Mouse (Mus musculus) hindbrain, embryonic 13.5 days (tissue): Measurements from ENCODE around the gene Casq2. TPM values are rescaled to one million over a fixed set of nuclear protein-coding genes. Genes with fewer than 3 reads are reported as not detected.

ENCODE experiments used
- ATAC-seq: fragments of 200-750 bp; cut with Nextera tagmentation; 2 replicates; pipeline ENCODE4 v1.8.0; 2017; ENCODE audit warnings: moderate TSS enrichment; ENCODE audit not compliant: low FRiP score
- H3K27ac ChIP-seq: fragments of 300-500 bp; sonication (generic); 2 replicates; pipeline ENCODE4 v1.5.1; 2015; ENCODE audit warnings: inconsistent platforms, mild to moderate bottlenecking, moderate library complexity
- H3K27me3 ChIP-seq: fragments of 300-500 bp; sonication (generic); 2 replicates; pipeline ENCODE4 v1.6.1; 2015; ENCODE audit warnings: mild to moderate bottlenecking, inconsistent platforms
- H3K36me3 ChIP-seq: fragments of 300-500 bp; sonication (generic); 2 replicates; pipeline ENCODE4 v1.6.1; 2015; ENCODE audit warnings: mild to moderate bottlenecking, inconsistent platforms
- H3K4me1 ChIP-seq: fragments of 300-500 bp; sonication (generic); replicated peaks from 2 replicates; pipeline ENCODE4 v1.6.1; 2015; ENCODE audit warnings: inconsistent platforms
- H3K4me2 ChIP-seq: fragments of 300-500 bp; sonication (generic); 2 replicates; pipeline ENCODE4 v1.6.1; 2015; ENCODE audit warnings: inconsistent platforms, mild to moderate bottlenecking, moderate library complexity
- H3K4me3 ChIP-seq: fragments of 300-500 bp; sonication (generic); 2 replicates; pipeline ENCODE4 v1.5.1; 2015; ENCODE audit warnings: mild to moderate bottlenecking, inconsistent platforms
- H3K9ac ChIP-seq: fragments of 300-500 bp; sonication (generic); 2 replicates; pipeline ENCODE4 v1.6.1; 2015; ENCODE audit warnings: mild to moderate bottlenecking, inconsistent platforms
- H3K9me3 ChIP-seq: fragments of 300-500 bp; sonication (generic); 2 replicates; pipeline ENCODE4 v1.6.1; 2016; ENCODE audit warnings: inconsistent platforms
- WGBS: fragments of 180-500 bp; shearing (Covaris S2); methylation state at CpG from one replicate; pipeline ENCODE4 v1.1.7; 2015; 5-methylcytosine and 5-hydroxymethylcytosine counted together
- polyA plus RNA-seq: library from polyadenylated mRNA; unstranded; fragments of >200 nt; fragmentation: Nextera tagmentation; extraction: Ambion mirVana; gene quantifications from 2 replicates; pipeline ENCODE4 v1.2.1, GENCODE M21; 2015

The Casq2 gene
- polyA plus RNA-seq, 1 experiment from 2014 or later, result 0.97 TPM

- 91% methylated on average over 18 of the region's 18 CpGs for WGBS
Observed at GRCm38 (mm10) chr3:102175701-102176100, 89.5 kb downstream of the Casq2 start.

DNA sequence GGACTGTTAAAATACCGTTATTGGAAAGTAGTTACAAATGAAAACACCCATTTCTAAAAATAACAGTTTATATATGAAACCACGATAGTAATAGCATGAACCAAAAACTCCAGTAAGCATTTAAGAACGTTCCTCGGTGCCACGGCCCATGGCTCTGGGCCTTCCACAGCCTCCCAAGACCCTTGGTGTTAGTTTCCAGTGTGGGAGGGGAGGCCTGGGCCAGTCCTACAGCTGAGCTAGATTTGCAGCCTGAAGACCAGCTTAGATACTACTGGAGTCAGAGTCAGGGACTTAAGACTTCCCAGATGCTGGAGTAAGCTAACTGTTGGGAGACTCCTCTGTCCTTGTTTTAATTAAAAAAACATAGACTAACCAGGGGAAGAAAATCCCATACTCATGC, 89.9 kb downstream of the Casq2 start:
- Histone ChIP-seq H3K4me1 (peaks cover 11% of the 10 kb centered on the region), H3K9me3 (no peaks in the 10 kb centered on the region), H3K4me3 (no peak overlapping the region), H3K4me2 (no peak overlapping the region), H3K36me3 (no peaks in the 10 kb centered on the region), H3K27me3 (no peaks in the 10 kb centered on the region), H3K27ac (no peak overlapping the region), H3K9ac (no peak overlapping the region)
- ATAC-seq, result no peak
- WGBS, result 89% methylated on average over 5 of the region's 5 CpGs

More at GRCm38 (mm10) chr3:102175701-102176100, 89.5 kb downstream of the Casq2 start:
- H3K9me3 ChIP-seq, result no peaks in the 10 kb centered on the region
- H3K9ac ChIP-seq, result no peak overlapping the region
- no peak overlapping the region for H3K4me2 ChIP-seq
- ATAC-seq, result no peak
- H3K4me3 ChIP-seq, result no peak overlapping the region
- H3K36me3 ChIP-seq, result no peaks in the 10 kb centered on the region
- H3K4me1 ChIP-seq, result peaks cover 7% of the 10 kb centered on the region
- H3K27ac ChIP-seq, result no peak overlapping the region
- H3K27me3 ChIP-seq, result no peaks in the 10 kb centered on the region

- Histone ChIP-seq H3K27me3 (no peaks in the 10 kb centered on the region), H3K4me2 (no peak overlapping the region), H3K36me3 (no peaks in the 10 kb centered on the region), H3K9ac (no peak overlapping the region), H3K4me3 (no peak overlapping the region), H3K4me1 (peaks cover 13% of the 10 kb centered on the region), H3K9me3 (no peaks in the 10 kb centered on the region), H3K27ac (no peak overlapping the region)
- no peak for ATAC-seq
- WGBS, result 95% methylated on average over 12 of the region's 12 CpGs
Observed at GRCm38 (mm10) chr3:102177837-102178615, 91.8 kb downstream of the Casq2 start.

GRCm38 (mm10) chr3:102179869-102180268, 93.7 kb downstream of the Casq2 start:
- no peaks in the 10 kb centered on the region for H3K27me3 ChIP-seq
- WGBS, result 58% methylated on average over 4 of the region's 4 CpGs
- no peak overlapping the region for H3K4me2 ChIP-seq
- peaks cover 10% of the 10 kb centered on the region; the same call in 1 of the 2 replicates for H3K4me1 ChIP-seq
- no peaks in the 10 kb centered on the region for H3K9me3 ChIP-seq
- no peak overlapping the region for H3K4me3 ChIP-seq
- H3K27ac ChIP-seq, result no peak overlapping the region
- ATAC-seq, result no peak
- peaks cover 9% of the 10 kb centered on the region; the same call in 1 of the 2 replicates for H3K36me3 ChIP-seq
- no peak overlapping the region for H3K9ac ChIP-seq

DNA sequence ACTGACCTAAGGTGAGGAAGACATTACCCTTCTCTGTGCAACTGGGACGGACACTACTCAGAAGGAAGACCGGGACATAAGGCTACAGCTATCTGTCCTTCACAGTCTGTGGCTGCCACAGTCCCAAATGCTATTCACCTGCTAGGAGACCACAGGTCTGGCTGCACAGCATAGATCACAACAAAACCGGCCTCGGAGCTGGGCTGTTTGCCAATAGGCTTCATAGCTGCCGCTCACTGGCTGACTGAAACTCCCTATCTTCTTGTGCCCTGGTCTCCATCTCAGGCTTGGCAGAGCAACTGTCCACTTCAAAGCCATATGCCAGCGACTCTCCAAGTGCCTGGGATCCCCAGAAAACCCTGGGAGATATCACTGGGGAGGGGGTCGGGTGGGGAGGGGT, 94.5 kb downstream of the Casq2 start:
- Histone ChIP-seq H3K9ac (no peak overlapping the region), H3K36me3 (peaks cover 15% of the 10 kb centered on the region; the same call in 1 of the 2 replicates), H3K27me3 (no peaks in the 10 kb centered on the region), H3K4me3 (no peak overlapping the region), H3K9me3 (no peaks in the 10 kb centered on the region), H3K4me1 (peaks cover 10% of the 10 kb centered on the region; the same call in 1 of the 2 replicates), H3K4me2 (no peak overlapping the region), H3K27ac (0 out of 2 replicates have a peak overlapping the region, but pooled peaks have one; percentile 20)
- WGBS, result 75% methylated on average over 7 of the region's 7 CpGs
- ATAC-seq, result no peak

- Histone ChIP-seq H3K27ac (no peak overlapping the region), H3K4me3 (no peak overlapping the region), H3K9ac (no peak overlapping the region), H3K36me3 (peaks cover 17% of the 10 kb centered on the region; the same call in 1 of the 2 replicates), H3K4me1 (peaks cover 10% of the 10 kb centered on the region; the same call in 1 of the 2 replicates), H3K27me3 (no peaks in the 10 kb centered on the region), H3K9me3 (no peaks in the 10 kb centered on the region), H3K4me2 (no peak overlapping the region)
- ATAC-seq, result no peak
- 62% methylated on average over 4 of the region's 4 CpGs for WGBS
Observed at GRCm38 (mm10) chr3:102181191-102181590, 95.0 kb downstream of the Casq2 start.

- H3K4me2 ChIP-seq, result no peak overlapping the region
- no peak for ATAC-seq
- H3K4me1 ChIP-seq, result peaks cover 10% of the 10 kb centered on the region; the same call in 1 of the 2 replicates
- 94% methylated on average over 2 of the region's 2 CpGs for WGBS
- H3K9me3 ChIP-seq, result no peaks in the 10 kb centered on the region
- no peak overlapping the region for H3K9ac ChIP-seq
- no peak overlapping the region for H3K4me3 ChIP-seq
- peaks cover 17% of the 10 kb centered on the region; the same call in 1 of the 2 replicates for H3K36me3 ChIP-seq
- no peak overlapping the region for H3K27ac ChIP-seq
- no peaks in the 10 kb centered on the region for H3K27me3 ChIP-seq
Observed at GRCm38 (mm10) chr3:102182601-102183000, 96.4 kb downstream of the Casq2 start.

- H3K4me2 ChIP-seq, result no peak overlapping the region
- peaks cover 16% of the 10 kb centered on the region for H3K4me1 ChIP-seq
- WGBS, result 71% methylated on average over 5 of the region's 5 CpGs
- H3K27me3 ChIP-seq, result no peaks in the 10 kb centered on the region
- ATAC-seq, result no peak
- peaks cover 17% of the 10 kb centered on the region; the same call in 1 of the 2 replicates for H3K36me3 ChIP-seq
- no peak overlapping the region for H3K27ac ChIP-seq
- H3K9me3 ChIP-seq, result no peaks in the 10 kb centered on the region
- no peak overlapping the region for H3K4me3 ChIP-seq
- H3K9ac ChIP-seq, result no peak overlapping the region
Observed at GRCm38 (mm10) chr3:102184721-102185120, 98.5 kb downstream of the Casq2 start.

DNA sequence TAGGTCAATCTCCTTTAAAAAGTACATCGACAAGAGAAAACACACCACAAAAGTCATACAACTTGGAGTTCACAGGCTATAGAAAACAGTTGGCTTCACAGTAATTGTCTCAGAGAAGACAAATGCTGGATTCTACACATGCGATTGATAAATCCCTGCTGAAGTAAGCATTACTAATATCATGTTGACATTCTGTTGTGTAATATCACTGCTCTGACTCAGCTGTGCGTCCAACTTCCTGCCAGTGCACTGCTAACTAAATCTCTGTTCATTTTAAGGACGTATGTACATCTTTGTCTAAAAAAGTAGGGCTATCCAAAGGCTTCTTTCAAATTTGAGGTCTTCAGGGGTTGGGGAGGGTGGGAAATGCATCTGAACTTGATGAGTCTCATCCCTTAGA, 101.2 kb downstream of the Casq2 start:
- Histone ChIP-seq H3K9ac (no peak overlapping the region), H3K36me3 (peaks cover 17% of the 10 kb centered on the region; the same call in 1 of the 2 replicates), H3K4me1 (peaks cover 19% of the 10 kb centered on the region), H3K4me2 (no peak overlapping the region), H3K27ac (no peak overlapping the region), H3K27me3 (peaks cover 23% of the 10 kb centered on the region), H3K4me3 (no peak overlapping the region), H3K9me3 (no peaks in the 10 kb centered on the region)
- no peak for ATAC-seq
- WGBS, result 89% methylated on average over 4 of the region's 4 CpGs

- Histone ChIP-seq H3K4me2 (peak overlapping the region; percentile 25), H3K9ac (no peak overlapping the region), H3K4me1 (peaks cover 35% of the 10 kb centered on the region), H3K4me3 (no peak overlapping the region), H3K27me3 (peaks cover 31% of the 10 kb centered on the region), H3K9me3 (no peaks in the 10 kb centered on the region), H3K36me3 (peaks cover 11% of the 10 kb centered on the region; the same call in 1 of the 2 replicates), H3K27ac (peak overlapping the region; percentile 19; the same call in 1 of the 2 replicates)
- ATAC-seq, result no peak
- 6% methylated on average over 6 of the region's 6 CpGs for WGBS
Observed at GRCm38 (mm10) chr3:102188972-102189371, 102.8 kb downstream of the Casq2 start.

DNA sequence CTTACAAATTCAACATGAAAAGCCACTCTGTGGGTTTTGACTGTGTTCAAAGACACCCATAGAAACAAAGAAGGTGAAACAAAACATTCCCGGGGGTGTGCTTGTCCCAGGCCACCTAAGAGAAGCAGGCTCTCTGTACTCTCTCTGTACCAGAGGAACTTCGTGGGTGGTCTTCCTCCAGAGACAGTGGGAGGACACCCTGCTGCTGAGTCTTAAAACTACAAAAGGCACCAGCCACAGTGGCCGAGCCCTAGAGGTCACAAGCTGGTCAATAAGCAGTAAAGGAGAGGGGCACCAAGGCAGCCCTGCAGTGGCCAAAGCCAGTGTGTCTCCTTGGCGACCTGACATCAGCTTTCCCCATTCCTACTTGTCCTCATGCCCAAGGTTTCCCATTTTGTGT, 103.8 kb downstream of the Casq2 start:
- no peak overlapping the region for H3K4me3 ChIP-seq
- 4% methylated on average over 4 of the region's 4 CpGs for WGBS
- peaks cover 31% of the 10 kb centered on the region for H3K27me3 ChIP-seq
- peaks cover 45% of the 10 kb centered on the region for H3K4me1 ChIP-seq
- H3K9ac ChIP-seq, result no peak overlapping the region
- ATAC-seq, result no peak
- no peaks in the 10 kb centered on the region for H3K9me3 ChIP-seq
- 0 out of 2 replicates have a peak, but pooled peaks cover 7% of the 10 kb centered on the region for H3K36me3 ChIP-seq
- no peak overlapping the region for H3K4me2 ChIP-seq
- no peak overlapping the region for H3K27ac ChIP-seq

- H3K27me3 ChIP-seq, result peaks cover 36% of the 10 kb centered on the region
- H3K4me1 ChIP-seq, result peaks cover 50% of the 10 kb centered on the region
- no peak overlapping the region for H3K9ac ChIP-seq
- no peaks in the 10 kb centered on the region for H3K9me3 ChIP-seq
- 0 out of 2 replicates have a peak, but pooled peaks cover 3% of the 10 kb centered on the region for H3K36me3 ChIP-seq
- H3K4me3 ChIP-seq, result no peak overlapping the region
- H3K4me2 ChIP-seq, result no peak overlapping the region
- no peak for ATAC-seq
- no peak overlapping the region for H3K27ac ChIP-seq
Observed at GRCm38 (mm10) chr3:102190642-102191041, 104.4 kb downstream of the Casq2 start.

GRCm38 (mm10) chr3:102191575-102191974, 105.4 kb downstream of the Casq2 start:
- no peak overlapping the region for H3K4me3 ChIP-seq
- H3K9ac ChIP-seq, result no peak overlapping the region
- H3K4me2 ChIP-seq, result no peak overlapping the region
- no peaks in the 10 kb centered on the region for H3K36me3 ChIP-seq
- no peaks in the 10 kb centered on the region for H3K9me3 ChIP-seq
- no peak overlapping the region for H3K27ac ChIP-seq
- peaks cover 57% of the 10 kb centered on the region for H3K4me1 ChIP-seq
- ATAC-seq, result no peak
- WGBS, result 71% methylated on average over 3 of the region's 3 CpGs
- H3K27me3 ChIP-seq, result peaks cover 43% of the 10 kb centered on the region
